Mouse (Mus musculus): ENCODE data around the gene Zfp64.

Gene Zfp64

GRCm38 (mm10) chr2:168954835-168955716, at the start of gene Zfp64:
Gene Zfp64, minus strand, starts transcription at chr2:168955587.
- peak; percentile 84 for DNase-seq (ENCODE audit: low spot score in 2 of 2)

GRCm38 (mm10) chr2:168992642-168993420, 37.4 kb upstream of the Zfp64 start:
- DNase-seq (ENCODE audit: low spot score in 2 of 2) = no peak

GRCm38 (mm10) chr2:168990957-168991356, 35.6 kb upstream of the Zfp64 start:
- no peak for DNase-seq (ENCODE audit: low spot score in 2 of 2)

- no peak for DNase-seq (ENCODE audit: low spot score in 2 of 2)
Observed at GRCm38 (mm10) chr2:168990061-168990753, 34.8 kb upstream of the Zfp64 start.

GRCm38 (mm10) chr2:168988056-168988455, 32.7 kb upstream of the Zfp64 start:
- DNase-seq (ENCODE audit: low spot score in 2 of 2) = no peak

GRCm38 (mm10) chr2:168987421-168987820, 32.0 kb upstream of the Zfp64 start:
- no peak for DNase-seq (ENCODE audit: low spot score in 2 of 2)

GRCm38 (mm10) chr2:168981951-168982350, 26.6 kb upstream of the Zfp64 start:
- no peak for DNase-seq (ENCODE audit: low spot score in 2 of 2)

GRCm38 (mm10) chr2:168981448-168981847, 26.1 kb upstream of the Zfp64 start:
- DNase-seq (ENCODE audit: low spot score in 2 of 2) = no peak

GRCm38 (mm10) chr2:168980859-168981258, 25.5 kb upstream of the Zfp64 start:
- DNase-seq (ENCODE audit: low spot score in 2 of 2) = peak; percentile 10 to 31

GRCm38 (mm10) chr2:168979742-168980141, 24.4 kb upstream of the Zfp64 start:
- DNase-seq (ENCODE audit: low spot score in 2 of 2) = peak in 1 of 2 experiments; percentile 5

- no peak for DNase-seq (ENCODE audit: low spot score in 2 of 2)
Observed at GRCm38 (mm10) chr2:168978031-168978430, 22.6 kb upstream of the Zfp64 start.

- no peak for DNase-seq (ENCODE audit: low spot score in 2 of 2)
Observed at GRCm38 (mm10) chr2:168970131-168970530, 14.7 kb upstream of the Zfp64 start.

GRCm38 (mm10) chr2:168968136-168968925, 12.9 kb upstream of the Zfp64 start:
- DNase-seq (ENCODE audit: low spot score in 2 of 2) = no peak

- DNase-seq (ENCODE audit: low spot score in 2 of 2) = no peak
Observed at GRCm38 (mm10) chr2:168966525-168966924, 11.1 kb upstream of the Zfp64 start.

- DNase-seq (ENCODE audit: low spot score in 2 of 2) = no peak
Observed at GRCm38 (mm10) chr2:168964849-168965248, 9.5 kb upstream of the Zfp64 start.

GRCm38 (mm10) chr2:168961729-168962666, 6.6 kb upstream of the Zfp64 start:
- DNase-seq (ENCODE audit: low spot score in 2 of 2) = no peak

GRCm38 (mm10) chr2:168960814-168961213, 5.4 kb upstream of the Zfp64 start:
- DNase-seq (ENCODE audit: low spot score in 2 of 2) = no peak

- no peak for DNase-seq (ENCODE audit: low spot score in 2 of 2)
Observed at GRCm38 (mm10) chr2:168959339-168959885, 4.0 kb upstream of the Zfp64 start.

GRCm38 (mm10) chr2:168955850-168956346, 511 bp upstream of the Zfp64 start:
- DNase-seq (ENCODE audit: low spot score in 2 of 2) = peak in 1 of 2 experiments; percentile 25

GRCm38 (mm10) chr2:168954376-168954775, 1.0 kb downstream of the Zfp64 start:
- no peak for DNase-seq (ENCODE audit: low spot score in 2 of 2)
